Mouse (Mus musculus) embryonic facial prominence, embryonic 15.5 days (tissue): Measurements from ENCODE around the gene Ndufc1. TPM values are rescaled to one million over a fixed set of nuclear protein-coding genes. Genes with fewer than 3 reads are reported as not detected.

Source experiments
- ATAC-seq: fragments of 200-750 bp; cut with Nextera tagmentation; 2 replicates; pipeline ENCODE4 v1.8.0; 2017; ENCODE audit warnings: low read depth, moderate TSS enrichment; ENCODE audit not compliant: insufficient number of reproducible peaks, low FRiP score, low TSS enrichment
- H3K27ac ChIP-seq: fragments of 300-500 bp; sonication (generic); replicated peaks from 2 replicates; pipeline ENCODE4 v1.5.1; 2015; ENCODE audit warnings: mild to moderate bottlenecking, inconsistent platforms
- H3K27me3 ChIP-seq: fragments of 300-500 bp; sonication (generic); 2 replicates; pipeline ENCODE4 v1.6.1; 2015; ENCODE audit warnings: inconsistent platforms
- H3K36me3 ChIP-seq: fragments of 300-500 bp; sonication (generic); 2 replicates; pipeline ENCODE4 v1.6.1; 2015; ENCODE audit warnings: mild to moderate bottlenecking, inconsistent platforms
- H3K4me1 ChIP-seq: fragments of 300-500 bp; sonication (generic); 2 replicates; pipeline ENCODE4 v1.6.1; 2015; ENCODE audit warnings: inconsistent platforms
- H3K4me2 ChIP-seq: fragments of 300-500 bp; sonication (generic); replicated peaks from 2 replicates; pipeline ENCODE4 v1.6.1; 2015; ENCODE audit warnings: mild to moderate bottlenecking, inconsistent platforms
- H3K4me3 ChIP-seq: fragments of 300-500 bp; sonication (generic); replicated peaks from 2 replicates; pipeline ENCODE4 v1.5.1; 2015; ENCODE audit warnings: mild to moderate bottlenecking, inconsistent platforms
- H3K9ac ChIP-seq: fragments of 300-500 bp; sonication (generic); 2 replicates; pipeline ENCODE4 v1.6.1; 2015; ENCODE audit warnings: inconsistent platforms
- H3K9me3 ChIP-seq: fragments of 300-500 bp; sonication (generic); replicated peaks from 2 replicates; pipeline ENCODE4 v1.6.1; 2016; ENCODE audit warnings: inconsistent platforms
- WGBS: fragments of 180-500 bp; shearing (Covaris S2); methylation state at CpG from one replicate; pipeline ENCODE4 v1.1.7; 2015; 5-methylcytosine and 5-hydroxymethylcytosine counted together
- polyA plus RNA-seq: library from polyadenylated mRNA; unstranded; fragments of >200 nt; fragmentation: Nextera tagmentation; extraction: Ambion mirVana; gene quantifications from 2 replicates; pipeline ENCODE4 v1.2.1, GENCODE M21; 2015

The Ndufc1 gene
- polyA plus RNA-seq, 1 experiment from 2014 or later = 635 TPM

DNA sequence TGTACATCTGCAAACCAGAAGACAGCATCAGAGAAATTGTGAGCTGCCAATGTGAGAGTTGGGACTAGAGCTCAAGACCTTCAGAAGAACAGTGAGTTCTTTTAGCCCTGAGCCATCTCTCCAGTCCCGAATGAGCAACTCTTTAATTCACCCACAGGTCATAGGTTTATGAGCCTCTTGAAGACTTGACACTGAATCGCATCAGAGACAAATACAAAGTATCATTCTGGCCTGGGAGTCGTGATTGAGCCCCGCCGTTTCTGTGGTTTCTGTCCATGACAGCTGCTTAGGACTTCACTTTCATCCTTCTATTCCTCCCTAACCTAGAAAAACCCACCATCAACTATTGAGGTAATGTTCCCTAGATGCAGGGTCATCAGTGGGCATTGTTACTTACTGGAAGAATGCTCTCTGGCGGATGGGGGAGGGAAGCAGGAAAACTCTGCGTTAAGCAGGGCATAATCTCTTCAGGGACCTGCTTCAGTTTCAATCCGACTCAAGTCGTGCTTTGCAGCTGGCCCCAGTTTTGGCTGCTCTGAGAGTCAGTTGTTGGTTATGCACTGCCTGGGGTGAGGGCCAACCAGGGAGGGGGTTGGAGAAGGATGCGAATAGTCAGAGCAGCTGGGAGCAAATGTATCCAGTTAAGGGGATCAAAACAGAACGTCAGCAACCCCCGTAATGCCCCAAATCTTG, 22.2 kb downstream of the Ndufc1 start:
- H3K27ac ChIP-seq = no peak overlapping the region
- H3K4me3 ChIP-seq = no peak overlapping the region
- H3K36me3 ChIP-seq = no peaks in the 10 kb centered on the region
- no peak overlapping the region for H3K9ac ChIP-seq
- H3K4me2 ChIP-seq = no peak overlapping the region
- no peaks in the 10 kb centered on the region for H3K27me3 ChIP-seq
- peaks cover 6% of the 10 kb centered on the region; the same call in 1 of the 2 replicates for H3K4me1 ChIP-seq
- no peaks in the 10 kb centered on the region for H3K9me3 ChIP-seq
- WGBS = 31% methylated on average over 12 of the region's 12 CpGs
- no peak for ATAC-seq

DNA sequence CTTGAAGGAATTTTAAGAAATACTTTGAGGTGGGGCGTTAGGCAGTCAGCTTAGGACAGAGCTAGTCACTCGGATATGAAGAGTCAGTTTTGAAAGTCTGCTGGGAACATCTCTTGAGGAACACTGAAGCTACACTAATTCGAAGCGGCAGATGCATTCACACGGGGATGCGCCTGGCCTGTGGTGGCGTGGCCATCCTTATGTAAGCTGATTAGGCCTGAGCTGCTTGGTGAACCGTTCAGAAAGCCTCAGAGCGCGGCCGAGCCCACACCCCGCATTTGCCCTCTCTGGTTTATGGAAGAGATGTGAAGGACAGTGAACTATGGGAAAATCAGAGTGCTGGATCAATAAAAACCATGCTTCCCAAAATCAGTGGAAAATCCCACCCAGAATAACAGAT, 25.4 kb downstream of the Ndufc1 start:
- no peak for ATAC-seq
- H3K4me3 ChIP-seq = no peak overlapping the region
- peaks cover 2% of the 10 kb centered on the region; the same call in 1 of the 2 replicates for H3K4me1 ChIP-seq
- H3K9me3 ChIP-seq = no peaks in the 10 kb centered on the region
- no peaks in the 10 kb centered on the region for H3K27me3 ChIP-seq
- H3K27ac ChIP-seq = no peak overlapping the region
- no peak overlapping the region for H3K9ac ChIP-seq
- WGBS = 63% methylated on average over 12 of the region's 12 CpGs
- no peak overlapping the region for H3K4me2 ChIP-seq
- no peaks in the 10 kb centered on the region for H3K36me3 ChIP-seq

DNA sequence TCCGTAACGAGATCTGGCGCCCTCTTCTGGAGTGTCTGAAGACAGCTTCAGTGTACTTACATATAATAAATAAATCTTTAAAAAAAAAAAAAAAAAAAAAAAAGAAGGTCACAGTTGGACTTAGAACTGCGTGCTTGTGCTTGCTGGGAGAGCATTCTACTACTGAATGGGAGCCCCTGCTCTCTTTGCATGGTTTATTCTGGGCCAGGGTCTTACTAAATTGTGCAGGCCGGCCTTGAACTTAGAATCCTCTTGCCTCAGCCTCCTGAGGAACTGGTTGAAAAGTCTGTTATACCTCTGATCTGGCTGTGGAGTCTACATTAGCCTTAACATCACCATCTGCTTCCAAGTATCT, 28.2 kb downstream of the Ndufc1 start:
- Histone ChIP-seq H3K27me3 (no peaks in the 10 kb centered on the region), H3K36me3 (no peaks in the 10 kb centered on the region), H3K9me3 (no peaks in the 10 kb centered on the region), H3K4me3 (no peak overlapping the region), H3K9ac (no peak overlapping the region), H3K4me1 (peaks cover 6% of the 10 kb centered on the region; the same call in 1 of the 2 replicates), H3K27ac (no peak overlapping the region), H3K4me2 (no peak overlapping the region)
- 71% methylated on average over 2 of the region's 5 CpGs for whole genome bisulfite sequencing
- ATAC-seq = no peak

DNA sequence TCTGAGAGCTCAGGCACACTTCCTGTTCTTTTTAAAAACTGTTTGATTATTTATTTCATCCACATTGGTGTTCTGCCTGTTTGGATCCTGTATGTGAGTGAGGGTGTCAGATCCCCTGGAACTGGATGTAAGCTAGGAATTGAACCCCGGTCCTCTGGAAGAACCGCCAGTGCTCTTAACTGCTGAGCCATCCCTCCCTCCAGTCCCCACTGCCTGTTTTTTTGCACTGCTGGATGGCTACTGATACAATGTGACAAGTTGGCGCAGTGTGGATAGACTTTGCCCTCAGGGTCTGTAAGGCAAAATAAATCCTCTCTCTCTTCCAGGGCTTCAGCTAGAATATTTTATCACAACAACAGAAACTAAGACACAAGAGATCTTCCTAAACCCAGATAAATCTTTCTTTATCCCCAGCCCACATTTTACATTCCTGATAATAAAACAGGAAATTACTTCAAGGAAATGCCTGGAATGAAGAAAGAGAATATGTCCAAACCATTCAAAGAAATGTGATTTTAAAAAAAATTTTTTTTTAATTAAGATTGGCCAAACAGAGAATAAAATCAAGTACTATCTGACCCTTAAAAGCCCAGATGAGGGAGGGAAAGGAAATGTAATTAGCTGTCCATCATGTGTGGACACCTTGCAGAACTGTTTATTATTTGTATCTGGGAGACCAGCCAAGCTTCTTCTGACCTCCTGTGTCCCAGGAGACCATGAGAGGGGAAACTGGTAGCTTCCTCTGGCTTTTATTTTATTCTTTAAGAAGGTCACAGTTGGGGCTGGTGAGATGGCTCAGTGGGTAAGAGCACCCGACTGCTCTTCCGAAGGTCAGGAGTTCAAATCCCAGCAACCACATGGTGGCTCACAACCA, 28.8 kb downstream of the Ndufc1 start:
- Histone ChIP-seq H3K27ac (no peak overlapping the region), H3K36me3 (no peaks in the 10 kb centered on the region), H3K9ac (no peak overlapping the region), H3K4me2 (no peak overlapping the region), H3K9me3 (no peaks in the 10 kb centered on the region), H3K4me1 (peaks cover 6% of the 10 kb centered on the region; the same call in 1 of the 2 replicates), H3K27me3 (no peaks in the 10 kb centered on the region), H3K4me3 (no peak overlapping the region)
- 65% methylated on average over 5 of the region's 5 CpGs for WGBS
- no peak for ATAC-seq

DNA sequence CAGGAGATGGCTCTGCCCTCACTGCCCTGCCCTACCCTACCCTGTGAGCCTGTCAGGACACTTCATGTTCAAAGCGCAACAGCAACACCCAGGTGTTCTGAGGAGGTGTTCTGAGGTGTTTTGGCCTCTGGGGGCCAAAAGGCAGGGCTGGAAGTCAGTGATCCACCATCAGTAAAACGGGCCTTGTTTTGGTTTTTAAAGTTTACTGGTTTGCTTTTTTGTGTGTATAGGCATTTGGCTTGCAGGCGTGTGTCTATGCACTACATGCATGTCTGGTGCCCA, 30.2 kb downstream of the Ndufc1 start:
- Histone ChIP-seq H3K4me1 (peaks cover 6% of the 10 kb centered on the region; the same call in 1 of the 2 replicates), H3K36me3 (no peaks in the 10 kb centered on the region), H3K4me3 (peak overlapping the region; percentile 38), H3K27me3 (no peaks in the 10 kb centered on the region), H3K9me3 (no peaks in the 10 kb centered on the region), H3K27ac (no peak overlapping the region), H3K9ac (no peak overlapping the region), H3K4me2 (peak overlapping the region; percentile 46)
- ATAC-seq = no peak
- WGBS = 83% methylated on average over 3 of the region's 3 CpGs

DNA sequence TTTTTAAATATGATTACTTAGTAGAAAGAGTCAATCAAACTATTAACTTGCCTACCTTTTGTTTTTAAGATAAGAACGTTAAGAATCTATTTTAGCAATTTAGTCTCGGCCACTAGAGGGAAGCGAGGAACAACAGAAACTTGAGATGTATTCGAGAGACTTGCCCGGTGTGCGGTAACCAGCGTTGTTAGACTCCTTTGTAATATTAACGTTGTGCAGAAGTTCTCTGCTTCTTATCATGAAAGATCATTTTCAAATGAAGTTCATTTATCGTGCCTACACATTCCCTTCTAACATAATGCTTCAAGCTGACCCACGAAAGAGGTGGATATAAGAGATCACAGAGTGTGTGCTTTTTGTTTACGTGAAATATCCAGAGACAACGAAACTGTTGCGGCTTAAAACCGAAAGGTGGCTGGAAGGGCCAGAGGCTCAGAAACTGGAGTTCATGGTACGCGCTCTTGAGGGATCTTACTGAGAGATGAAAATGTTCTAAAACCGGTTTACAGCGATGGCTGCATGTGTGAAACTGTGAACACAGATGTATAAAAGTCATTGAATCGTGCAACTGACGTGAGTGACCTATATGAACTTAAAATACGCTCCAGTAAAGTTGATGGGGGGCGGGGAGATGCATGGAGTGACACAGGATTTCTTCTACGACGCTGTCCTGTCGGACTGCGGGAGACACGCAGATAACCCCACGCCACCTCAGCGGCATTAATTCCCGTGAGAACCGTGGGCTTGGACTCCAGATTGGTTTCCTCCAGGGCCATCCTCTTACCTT, 30.7 kb downstream of the Ndufc1 start:
- peak overlapping the region; percentile 46 for H3K4me2 ChIP-seq
- H3K27me3 ChIP-seq = no peaks in the 10 kb centered on the region
- H3K27ac ChIP-seq = 0 out of 2 replicates have a peak overlapping the region, but pooled peaks have one; percentile 35
- no peak overlapping the region for H3K9ac ChIP-seq
- WGBS = 34% methylated on average over 31 of the region's 31 CpGs
- peak overlapping the region; percentile 38 for H3K4me3 ChIP-seq
- H3K4me1 ChIP-seq = peaks cover 6% of the 10 kb centered on the region; the same call in 1 of the 2 replicates
- no peaks in the 10 kb centered on the region for H3K9me3 ChIP-seq
- no peak for ATAC-seq
- H3K36me3 ChIP-seq = no peaks in the 10 kb centered on the region

DNA sequence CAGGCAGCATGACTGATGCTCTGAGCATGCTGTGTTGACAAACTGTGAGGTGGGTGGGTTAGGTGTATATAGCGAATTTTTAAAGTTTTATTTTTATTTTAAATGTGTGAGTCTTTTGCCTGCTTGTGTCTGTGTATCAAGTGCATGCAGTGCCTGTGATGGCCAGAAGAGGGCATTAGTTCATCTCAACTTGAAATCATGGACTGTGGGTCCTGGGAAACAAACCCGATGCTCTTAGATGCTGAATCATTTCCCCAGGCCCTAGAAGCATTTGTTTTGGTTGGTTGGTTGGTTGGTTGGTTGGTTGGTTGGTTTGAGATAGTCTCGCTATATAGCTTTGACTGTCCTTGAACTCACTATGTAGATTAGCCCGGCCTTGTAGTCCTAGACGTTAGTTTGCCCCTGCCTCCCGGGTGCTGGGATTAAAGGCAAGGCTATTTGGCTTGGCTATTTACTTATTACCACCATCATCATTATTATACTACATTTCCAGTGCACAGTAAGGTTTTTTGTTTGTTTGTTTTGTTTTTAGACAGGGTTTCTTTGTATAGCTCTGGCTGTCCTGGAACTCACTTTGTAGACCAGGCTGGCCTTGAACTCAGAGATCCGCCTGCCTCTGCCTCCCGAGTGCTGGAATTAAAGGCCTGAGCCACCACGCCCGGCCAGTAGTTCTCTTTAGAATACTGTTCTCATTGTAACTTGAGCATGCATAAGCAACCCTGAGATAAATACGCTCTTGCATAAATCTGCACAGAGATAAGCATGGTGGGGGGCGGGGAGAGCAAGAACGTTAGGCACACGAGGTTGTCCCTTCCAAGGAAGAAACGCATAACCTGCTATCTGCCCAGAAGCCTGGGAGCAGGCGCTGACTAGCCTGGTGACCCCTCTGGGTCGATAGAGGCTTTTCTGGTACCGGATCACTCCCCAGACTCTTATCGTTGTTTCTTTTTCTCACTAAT, 33.2 kb downstream of the Ndufc1 start:
- H3K4me3 ChIP-seq = no peak overlapping the region
- ATAC-seq = no peak
- H3K4me2 ChIP-seq = no peak overlapping the region
- no peaks in the 10 kb centered on the region for H3K27me3 ChIP-seq
- no peaks in the 10 kb centered on the region for H3K36me3 ChIP-seq
- no peaks in the 10 kb centered on the region for H3K9me3 ChIP-seq
- H3K9ac ChIP-seq = no peak overlapping the region
- peaks cover 6% of the 10 kb centered on the region; the same call in 1 of the 2 replicates for H3K4me1 ChIP-seq
- no peak overlapping the region for H3K27ac ChIP-seq
- 80% methylated on average over 19 of the region's 19 CpGs for WGBS

DNA sequence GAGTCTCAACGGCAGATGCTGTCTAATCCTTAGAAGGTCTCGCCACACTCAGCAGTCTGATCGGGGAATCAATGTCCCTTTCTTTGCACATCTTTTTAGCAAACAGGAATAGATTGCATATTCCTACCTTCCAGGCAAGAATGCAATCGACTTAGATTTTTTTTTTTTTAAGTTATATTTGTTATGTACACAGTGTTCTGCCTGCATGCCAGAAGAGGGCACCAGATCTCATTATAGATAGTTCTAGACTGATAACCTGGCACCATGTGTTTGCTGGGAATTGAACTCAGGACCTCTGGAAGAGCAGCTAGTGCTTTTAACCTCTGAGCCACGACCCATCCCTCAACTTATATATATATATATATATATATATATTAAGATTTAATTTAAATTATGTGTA, 35.2 kb downstream of the Ndufc1 start:
- 71% methylated on average over 5 of the region's 5 CpGs for WGBS
- H3K36me3 ChIP-seq = no peaks in the 10 kb centered on the region
- H3K27me3 ChIP-seq = no peaks in the 10 kb centered on the region
- H3K4me2 ChIP-seq = no peak overlapping the region
- no peak overlapping the region for H3K27ac ChIP-seq
- ATAC-seq = no peak
- H3K4me3 ChIP-seq = no peak overlapping the region
- H3K9ac ChIP-seq = no peak overlapping the region
- H3K4me1 ChIP-seq = peaks cover 5% of the 10 kb centered on the region; the same call in 1 of the 2 replicates
- no peaks in the 10 kb centered on the region for H3K9me3 ChIP-seq

DNA sequence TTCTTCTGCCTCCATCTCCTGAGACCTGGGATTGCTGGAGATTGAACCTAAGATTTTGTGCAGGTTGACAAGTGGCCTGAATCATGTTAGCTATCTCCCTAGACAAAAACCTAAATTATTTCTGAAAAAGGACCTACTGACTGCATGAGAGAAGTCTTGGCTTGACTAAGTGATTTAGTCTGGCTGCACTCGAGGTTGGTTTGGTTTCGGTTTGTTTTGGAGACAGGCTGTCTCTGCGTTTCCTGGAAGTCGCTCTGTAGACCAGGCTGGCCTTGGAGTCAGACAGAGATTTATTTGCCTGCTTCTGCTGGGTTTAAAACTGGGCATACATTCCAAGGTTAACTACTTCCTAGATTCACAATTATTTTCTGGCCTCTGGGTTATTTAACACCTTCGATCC, 35.9 kb downstream of the Ndufc1 start:
- WGBS = 67% methylated on average over 5 of the region's 5 CpGs
- Histone ChIP-seq H3K27me3 (no peaks in the 10 kb centered on the region), H3K4me3 (no peak overlapping the region)

DNA sequence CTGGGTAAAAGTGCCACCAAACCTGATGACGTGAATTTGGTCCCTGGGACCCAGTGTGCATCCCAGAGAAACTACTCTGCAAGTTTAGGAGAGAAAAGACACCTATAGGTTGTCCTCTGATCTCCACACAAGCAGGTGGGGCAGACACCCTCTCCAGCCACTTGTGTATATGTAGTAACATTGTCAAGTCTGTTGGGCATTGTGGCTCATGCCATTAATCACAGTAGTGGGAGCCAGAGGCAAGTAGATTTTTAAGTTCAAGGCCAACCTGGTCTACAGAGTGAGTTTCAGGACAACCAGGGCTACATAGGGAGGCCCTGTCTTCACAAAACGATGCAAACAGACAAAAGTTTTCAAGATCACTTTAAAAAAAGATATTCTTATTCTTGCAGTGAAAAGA, 37.0 kb downstream of the Ndufc1 start:
- no peak overlapping the region for H3K4me3 ChIP-seq
- no peaks in the 10 kb centered on the region for H3K4me1 ChIP-seq
- no peaks in the 10 kb centered on the region for H3K9me3 ChIP-seq
- H3K27me3 ChIP-seq = no peaks in the 10 kb centered on the region
- H3K4me2 ChIP-seq = no peak overlapping the region
- 69% methylated on average over 2 of the region's 2 CpGs for WGBS
- no peak for ATAC-seq
- no peak overlapping the region for H3K9ac ChIP-seq
- no peak overlapping the region for H3K27ac ChIP-seq
- H3K36me3 ChIP-seq = no peaks in the 10 kb centered on the region

More for the DNA sequence above, 35.9 kb downstream of the Ndufc1 start:
- Histone ChIP-seq H3K4me1 (no peaks in the 10 kb centered on the region), H3K36me3 (no peaks in the 10 kb centered on the region), H3K27ac (no peak overlapping the region), H3K4me2 (no peak overlapping the region), H3K9ac (no peak overlapping the region), H3K9me3 (no peaks in the 10 kb centered on the region)
- ATAC-seq = no peak
